Mouse (Mus musculus): ENCODE results near the gene Efna4.

DNA sequence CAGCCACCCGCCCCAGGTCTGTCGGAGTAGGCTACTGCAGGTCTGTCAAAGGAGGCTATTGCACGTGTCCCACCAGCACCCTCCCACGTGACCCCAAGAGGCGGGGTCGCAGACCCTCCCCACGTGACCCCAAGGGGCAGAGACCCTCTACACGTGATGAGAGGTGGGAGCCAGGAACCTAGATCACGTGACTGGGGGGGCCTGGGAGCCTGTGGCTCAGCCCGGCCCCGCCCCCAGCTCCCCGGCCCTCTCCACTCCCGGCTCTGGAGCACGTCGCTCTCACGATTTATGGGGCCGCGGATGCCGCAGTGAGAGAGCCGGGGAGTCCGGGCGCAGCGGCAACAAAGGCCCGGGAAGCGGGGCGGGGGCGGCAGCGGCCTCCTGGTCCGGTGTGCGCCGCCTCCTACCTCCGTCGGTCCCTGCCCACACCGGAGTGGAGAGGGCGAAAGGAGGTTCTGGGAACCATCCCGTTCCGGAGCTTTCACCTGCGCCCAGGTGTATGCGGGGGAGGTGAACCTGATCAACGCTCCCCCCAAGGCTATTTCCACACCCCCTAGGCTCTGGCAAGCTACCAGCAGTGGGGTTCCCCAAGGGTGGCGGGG is 17.1 kb downstream of the Efna4 start:
- TF ChIP-seq POLR2A (IDR thresholded peaks at IDR 0.05; ENCODE audit: borderline replicate concordance, low read depth, low read length) (no peak), CTCF (IDR thresholded peaks at IDR 0.05; ENCODE audit: low read depth, low read length) (no peak)
